Mouse (Mus musculus): ENCODE measurements around the gene Bmi1.

Bmi1 gene

DNA sequence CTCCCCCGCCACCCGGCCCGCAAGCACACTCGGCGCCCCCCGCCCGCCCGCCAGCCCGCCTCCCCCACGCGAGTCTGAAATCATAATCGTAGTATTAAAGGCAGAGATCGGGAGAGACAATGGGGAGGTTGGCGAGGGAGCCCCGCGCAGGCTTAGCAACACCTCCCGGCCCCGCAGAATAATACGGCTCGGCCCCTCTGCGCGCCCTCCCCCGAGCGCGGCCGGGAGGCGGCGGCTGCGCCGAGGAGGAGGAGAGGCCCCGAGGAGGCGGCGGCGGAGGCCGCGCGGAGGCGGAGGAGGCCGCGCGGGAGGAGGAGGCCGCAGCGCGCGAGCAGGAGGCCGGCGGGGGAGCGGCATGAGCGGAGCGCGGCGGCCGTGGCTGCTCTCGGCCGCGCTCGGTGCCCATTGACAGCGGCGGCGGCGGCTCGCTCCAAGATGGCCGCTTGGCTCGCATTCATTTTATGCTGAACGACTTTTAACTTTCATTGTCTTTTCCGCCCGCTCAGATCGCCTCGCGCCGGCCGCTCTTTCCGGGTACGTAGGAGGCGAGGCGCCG is at the start of gene Bmi1:
TSS of gene Bmi1 (plus strand) at position 83 of the 556 bp plus-strand sequence.
- DNase-seq, result peak; percentile 70 to 84

GRCm38 (mm10) chr2:18630547-18630946 is 46.3 kb upstream of the Bmi1 start:
- no peak for DNase-seq

- peak; percentile 93 to 99 for DNase-seq
Observed at GRCm38 (mm10) chr2:18635052-18635451, 41.8 kb upstream of the Bmi1 start.

GRCm38 (mm10) chr2:18648563-18648962 is 28.3 kb upstream of the Bmi1 start:
- no peak for DNase-seq

DNA sequence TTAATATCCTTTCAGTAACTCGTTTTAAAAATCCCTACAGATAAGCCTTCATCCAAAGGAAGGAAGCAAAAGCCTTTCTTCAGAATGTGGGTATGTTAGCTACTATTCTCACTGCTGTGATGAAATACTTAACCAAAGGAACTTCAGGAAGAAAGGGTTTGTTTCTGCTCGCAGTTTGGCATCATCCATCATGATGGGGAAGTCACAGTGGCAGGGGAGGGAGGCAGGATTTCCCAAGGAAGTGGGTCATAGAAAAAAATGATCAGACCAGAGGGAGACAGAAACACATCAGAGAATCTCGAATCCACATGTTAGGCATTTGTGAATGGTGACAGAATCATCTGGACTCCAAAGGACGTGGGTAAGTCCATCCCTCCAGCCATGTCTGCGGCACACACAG is 22.0 kb upstream of the Bmi1 start:
- DNase-seq, result no peak

DNA sequence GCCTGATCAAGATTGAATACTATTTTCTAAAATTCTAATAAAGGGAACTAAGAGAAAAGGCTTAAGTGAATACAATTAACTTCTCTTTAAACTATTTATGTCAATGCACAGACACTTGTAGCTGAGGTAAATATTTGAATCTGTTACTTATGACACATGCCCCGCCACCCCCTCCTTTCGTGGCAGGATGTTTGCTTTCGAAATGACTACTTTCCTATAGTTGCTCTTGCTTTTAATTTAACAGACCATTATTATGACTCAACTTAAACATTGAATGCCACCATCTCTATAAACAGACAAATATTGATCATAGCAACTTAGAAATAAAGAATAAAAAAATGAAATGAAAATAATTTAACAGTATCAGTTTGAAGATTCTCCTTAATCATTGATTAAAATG is 12.8 kb upstream of the Bmi1 start:
- no peak for DNase-seq

- no peak for DNase-seq
Observed at GRCm38 (mm10) chr2:18671041-18671440, 5.8 kb upstream of the Bmi1 start.

GRCm38 (mm10) chr2:18672133-18672765 is 4.6 kb upstream of the Bmi1 start, which contains the start of gene Commd3:
Gene Commd3 (plus strand): TSS chr2:18672384.
- DNase-seq, result peak; percentile 90 to 98

- DNase-seq, result peak in 1 of 2 experiments; percentile 23
Observed at GRCm38 (mm10) chr2:18672766-18673164, 4.1 kb upstream of the Bmi1 start.

GRCm38 (mm10) chr2:18673766-18674165 is 3.1 kb upstream of the Bmi1 start:
- no peak for DNase-seq

GRCm38 (mm10) chr2:18674193-18674902 is 2.5 kb upstream of the Bmi1 start:
- no peak for DNase-seq

DNA sequence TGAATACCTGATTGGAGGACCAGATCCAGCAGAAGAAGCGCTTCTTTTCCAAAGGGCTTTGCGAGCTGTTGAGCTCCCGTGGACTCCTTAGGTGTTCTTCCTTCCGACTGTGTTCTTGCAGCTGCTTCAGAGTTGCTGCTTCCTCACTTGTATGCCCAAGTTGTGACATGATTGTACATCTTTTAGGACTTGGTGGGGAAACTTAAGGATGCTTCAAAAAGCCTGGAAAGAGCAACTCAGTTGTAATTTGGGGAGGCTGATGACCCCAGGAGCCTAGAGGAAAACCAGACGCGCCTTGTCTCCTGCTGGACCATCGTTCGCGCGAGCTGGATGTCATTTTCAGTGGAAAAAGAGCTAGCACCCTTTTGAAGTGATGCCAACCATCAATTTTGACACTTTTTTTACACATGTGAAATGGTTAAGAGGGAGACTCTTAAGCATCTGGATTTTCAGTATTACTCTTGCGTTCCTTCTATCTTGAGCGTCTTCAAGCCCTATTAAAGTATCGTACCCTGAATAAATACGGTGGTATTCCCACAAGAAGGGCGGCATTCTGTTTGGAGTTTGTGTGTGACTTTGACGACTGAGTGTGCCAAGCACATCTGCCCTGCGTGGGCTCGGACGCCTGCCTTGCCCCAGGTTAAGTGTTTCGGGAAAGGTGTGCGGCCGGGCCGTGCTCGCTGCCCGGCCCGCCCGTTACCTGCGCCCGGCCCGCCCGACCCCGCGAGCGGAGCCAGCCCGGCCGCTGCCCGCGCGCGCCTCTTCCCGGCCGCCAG is 949 bp upstream of the Bmi1 start:
- DNase-seq, result no peak

DNA sequence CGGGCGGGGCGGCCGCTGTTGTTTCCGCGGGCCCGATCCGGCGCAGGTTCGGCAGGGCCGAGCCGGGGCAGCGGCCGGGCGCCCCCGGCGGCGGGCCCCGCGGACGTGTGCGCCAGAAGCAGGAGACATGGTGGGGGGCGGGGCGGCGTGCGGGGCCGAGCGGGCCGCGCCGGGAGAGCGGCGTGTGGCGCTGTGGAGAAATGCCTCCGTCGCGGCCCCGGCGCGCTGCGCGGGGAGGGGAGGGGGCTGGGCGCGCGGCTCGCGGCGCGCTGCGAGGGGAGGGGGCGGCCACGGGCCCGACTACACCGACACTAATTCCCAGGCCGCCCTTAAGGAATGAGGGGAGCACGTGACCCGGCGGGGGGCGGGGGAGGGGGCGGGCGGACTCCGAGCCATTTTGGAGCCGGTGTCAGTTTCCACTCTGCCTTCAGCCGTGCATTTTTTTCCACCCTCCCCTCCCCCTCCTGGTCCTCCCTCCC is 322 bp upstream of the Bmi1 start:
- DNase-seq, result peak; percentile 68 to 84

GRCm38 (mm10) chr2:18677631-18678471 is 1.0 kb downstream of the Bmi1 start:
- DNase-seq, result peak; percentile 52 to 71

DNA sequence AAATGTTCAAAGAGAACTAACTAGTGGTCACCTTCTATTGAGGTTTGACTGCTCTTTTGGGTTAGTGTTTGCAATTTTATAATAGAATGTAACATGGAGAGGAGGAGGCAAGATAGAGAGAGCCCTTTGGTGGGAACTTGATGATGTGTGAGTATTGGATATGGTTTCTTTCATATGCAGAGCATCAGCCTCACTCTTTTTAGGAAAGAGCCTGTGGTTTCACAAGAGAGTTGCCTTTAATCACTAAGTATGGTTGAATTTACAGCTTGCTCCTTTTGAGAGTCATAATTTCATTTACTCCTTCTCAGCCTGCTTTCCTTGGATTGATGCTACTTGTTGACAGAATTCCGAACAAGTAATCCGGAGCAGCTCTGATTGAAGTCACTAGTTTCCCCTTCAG is 2.9 kb downstream of the Bmi1 start:
- DNase-seq, result no peak

- DNase-seq, result no peak
Observed at GRCm38 (mm10) chr2:18680501-18680900, 3.7 kb downstream of the Bmi1 start.

DNA sequence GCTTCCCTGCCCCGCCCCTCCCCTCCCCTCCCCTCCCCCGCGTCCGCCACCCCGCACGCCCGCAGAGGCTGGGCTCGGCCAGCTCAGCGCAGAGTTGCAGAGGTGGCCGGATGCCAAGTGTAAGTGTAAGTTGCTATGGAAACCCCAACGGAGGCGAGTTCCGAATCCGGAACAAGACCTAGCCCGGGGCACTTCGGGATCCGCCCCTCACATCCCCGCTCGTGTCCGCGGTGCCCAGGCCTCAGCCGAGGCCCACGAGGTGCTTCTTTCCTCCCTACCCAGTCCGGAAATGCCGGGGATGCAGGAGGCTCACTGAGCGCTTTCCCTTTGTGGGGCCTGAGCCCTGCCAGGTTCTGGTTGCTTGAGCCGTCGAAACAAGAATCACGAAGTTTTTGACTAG is 4.1 kb downstream of the Bmi1 start:
- DNase-seq, result peak in 1 of 2 experiments; percentile 39

DNA sequence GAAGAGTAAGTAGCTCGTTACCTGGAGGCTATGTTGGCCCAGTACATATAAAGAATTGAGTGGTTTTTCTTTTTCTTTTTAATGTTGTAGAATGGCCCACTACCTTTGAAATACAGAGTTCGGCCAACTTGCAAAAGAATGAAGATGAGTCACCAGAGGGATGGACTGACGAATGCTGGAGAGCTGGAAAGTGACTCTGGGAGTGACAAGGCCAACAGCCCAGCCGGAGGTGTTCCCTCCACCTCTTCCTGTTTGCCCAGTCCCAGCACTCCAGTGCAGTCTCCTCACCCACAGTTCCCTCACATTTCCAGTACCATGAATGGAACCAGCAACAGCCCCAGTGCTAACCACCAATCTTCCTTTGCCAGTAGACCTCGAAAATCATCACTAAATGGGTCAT is 7.2 kb downstream of the Bmi1 start:
- no peak for DNase-seq

DNA sequence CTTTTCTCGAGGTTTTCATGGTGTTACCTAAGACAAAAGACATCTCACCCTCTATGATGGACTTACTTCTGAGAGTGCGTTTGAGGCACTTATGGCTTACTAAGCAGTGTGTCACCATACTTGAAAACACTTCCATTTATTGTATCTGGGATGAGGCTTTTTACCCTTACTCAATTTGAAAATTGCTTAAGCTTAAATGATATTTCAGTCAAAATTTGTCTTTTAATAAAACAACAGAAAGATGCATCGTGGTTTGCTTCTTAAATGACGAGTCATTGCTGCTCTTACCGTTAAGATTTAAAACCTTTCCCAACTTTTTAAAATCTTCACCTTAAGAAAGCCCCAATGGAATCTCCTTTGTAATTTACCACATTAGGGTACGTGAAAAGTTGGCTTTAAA is 9.6 kb downstream of the Bmi1 start:
- no peak for DNase-seq

DNA sequence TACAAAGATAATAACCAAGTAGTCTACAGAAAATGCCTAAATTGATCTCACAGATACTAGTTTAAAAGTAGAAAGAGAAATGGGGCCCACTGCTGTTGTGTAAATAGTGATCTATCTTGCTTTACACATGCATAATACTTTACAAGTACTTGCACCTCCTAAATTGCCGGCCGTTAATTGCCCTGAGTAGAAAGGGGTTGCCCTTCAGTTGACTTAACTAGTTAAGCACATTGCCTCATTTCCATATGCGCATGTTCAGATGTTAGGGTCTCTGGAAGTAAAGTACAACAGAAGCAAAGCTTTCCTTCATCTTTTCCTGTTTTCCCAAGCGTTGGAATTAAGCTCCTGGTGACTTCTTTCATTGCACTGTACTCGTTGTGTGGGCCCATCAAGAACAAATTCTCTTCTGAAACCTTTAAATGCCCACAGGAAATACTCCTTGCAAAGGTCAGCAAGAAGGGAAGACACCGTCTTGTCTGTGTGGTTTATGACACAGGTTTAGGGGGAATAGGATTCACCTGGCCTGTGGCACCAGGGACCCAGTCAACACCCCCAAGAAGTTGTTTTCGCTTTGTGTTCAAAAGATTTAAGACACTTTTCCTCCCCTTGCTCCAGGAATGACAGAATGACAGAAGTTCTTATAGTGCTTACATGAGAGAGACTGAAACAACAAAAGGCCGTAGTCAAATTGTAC is 10.2 kb downstream of the Bmi1 start:
- DNase-seq, result no peak

GRCm38 (mm10) chr2:18687671-18688170 is 10.9 kb downstream of the Bmi1 start:
- DNase-seq, result no peak
